Mouse (Mus musculus): Measurements from ENCODE around the gene Hoxa5. TPM values are rescaled to one million over a fixed set of nuclear protein-coding genes. Genes with fewer than 3 reads are reported as not detected.

The Hoxa5 gene
- polyA plus RNA-seq, 1 experiment from 2014 or later, result 1.3 TPM

- H3K27me3 ChIP-seq (ENCODE audit: control insufficient read depth, insufficient read depth, low read length), result peaks cover 90% of the 10 kb centered on the region
- no peak overlapping the region for H3K4me2 ChIP-seq (ENCODE audit: low read depth, low read length)
- no peak for ATAC-seq (replicated peaks; ENCODE audit: extremely low read depth, insufficient read depth, low FRiP score)
- H3K4me3 ChIP-seq (ENCODE audit: low read length), result no peak overlapping the region
- H3K4me1 ChIP-seq (ENCODE audit: control insufficient read depth, insufficient read depth, low read length), result peaks cover 2% of the 10 kb centered on the region; the same call in 1 of the 2 replicates
- H3K9ac ChIP-seq (ENCODE audit: low read length), result no peak overlapping the region
- no peaks in the 10 kb centered on the region for H3K9me3 ChIP-seq (replicated peaks; ENCODE audit: control insufficient read depth, low read length)
- 16% methylated on average over 4 of the region's 4 CpGs for WGBS
- H3K36me3 ChIP-seq (ENCODE audit: control insufficient read depth, insufficient read depth), result no peaks in the 10 kb centered on the region
- peak overlapping the region; percentile 33 for H3K27ac ChIP-seq (ENCODE audit: low read length)
Observed at GRCm38 (mm10) chr6:52171331-52171730, 33.1 kb downstream of the Hoxa5 start.

- H3K27ac ChIP-seq (ENCODE audit: low read length), result peak overlapping the region; percentile 55
- H3K4me1 ChIP-seq (ENCODE audit: control insufficient read depth, insufficient read depth, low read length), result peaks cover 2% of the 10 kb centered on the region; the same call in 1 of the 2 replicates
- 0 out of 2 replicates have a peak overlapping the region, but pooled peaks have one; percentile 5 for H3K4me3 ChIP-seq (ENCODE audit: low read length)
- no peaks in the 10 kb centered on the region for H3K36me3 ChIP-seq (ENCODE audit: control insufficient read depth, insufficient read depth)
- ATAC-seq (replicated peaks; ENCODE audit: extremely low read depth, insufficient read depth, low FRiP score), result peak; percentile 29; the same call in 1 of the 2 replicates
- peak overlapping the region; percentile 53; the same call in 1 of the 2 replicates for H3K4me2 ChIP-seq (ENCODE audit: low read depth, low read length)
- 0 out of 2 replicates have a peak overlapping the region, but pooled peaks have one; percentile 3 for H3K9ac ChIP-seq (ENCODE audit: low read length)
- WGBS, result 16% methylated on average over 5 of the region's 5 CpGs
- peaks cover 89% of the 10 kb centered on the region for H3K27me3 ChIP-seq (ENCODE audit: control insufficient read depth, insufficient read depth, low read length)
- H3K9me3 ChIP-seq (replicated peaks; ENCODE audit: control insufficient read depth, low read length), result no peaks in the 10 kb centered on the region
Observed at GRCm38 (mm10) chr6:52170898-52171223, 33.5 kb downstream of the Hoxa5 start.

- H3K27me3 ChIP-seq (ENCODE audit: control insufficient read depth, insufficient read depth, low read length), result peaks cover 88% of the 10 kb centered on the region
- ATAC-seq (replicated peaks; ENCODE audit: extremely low read depth, insufficient read depth, low FRiP score), result no peak
Observed at GRCm38 (mm10) chr6:52170166-52170897, 34.1 kb downstream of the Hoxa5 start.

GRCm38 (mm10) chr6:52169499-52170165 is 34.8 kb downstream of the Hoxa5 start:
- Histone ChIP-seq H3K4me3 (ENCODE audit: low read length) (no peak overlapping the region), H3K4me2 (ENCODE audit: low read depth, low read length) (peak overlapping the region; percentile 53; the same call in 1 of the 2 replicates), H3K4me1 (ENCODE audit: control insufficient read depth, insufficient read depth, low read length) (peaks cover 2% of the 10 kb centered on the region; the same call in 1 of the 2 replicates), H3K9ac (ENCODE audit: low read length) (no peak overlapping the region), H3K9me3 (replicated peaks; ENCODE audit: control insufficient read depth, low read length) (no peaks in the 10 kb centered on the region), H3K27ac (ENCODE audit: low read length) (peak overlapping the region; percentile 55; the same call in 1 of the 2 replicates), H3K27me3 (ENCODE audit: control insufficient read depth, insufficient read depth, low read length) (peaks cover 83% of the 10 kb centered on the region), H3K36me3 (ENCODE audit: control insufficient read depth, insufficient read depth) (no peaks in the 10 kb centered on the region)
- no peak for ATAC-seq (replicated peaks; ENCODE audit: extremely low read depth, insufficient read depth, low FRiP score)
- WGBS, result 16% methylated on average over 16 of the region's 16 CpGs

More at GRCm38 (mm10) chr6:52170166-52170897, 34.1 kb downstream of the Hoxa5 start:
- Histone ChIP-seq H3K4me2 (ENCODE audit: low read depth, low read length) (peak overlapping the region; percentile 53), H3K9me3 (replicated peaks; ENCODE audit: control insufficient read depth, low read length) (no peaks in the 10 kb centered on the region), H3K9ac (ENCODE audit: low read length) (peak overlapping the region; percentile 34; the same call in 1 of the 2 replicates), H3K4me1 (ENCODE audit: control insufficient read depth, insufficient read depth, low read length) (peaks cover 2% of the 10 kb centered on the region; the same call in 1 of the 2 replicates), H3K4me3 (ENCODE audit: low read length) (0 out of 2 replicates have a peak overlapping the region, but pooled peaks have one; percentile 5), H3K27ac (ENCODE audit: low read length) (peak overlapping the region; percentile 55), H3K36me3 (ENCODE audit: control insufficient read depth, insufficient read depth) (no peaks in the 10 kb centered on the region)
- 9% methylated on average over 40 of the region's 40 CpGs for WGBS

DNA sequence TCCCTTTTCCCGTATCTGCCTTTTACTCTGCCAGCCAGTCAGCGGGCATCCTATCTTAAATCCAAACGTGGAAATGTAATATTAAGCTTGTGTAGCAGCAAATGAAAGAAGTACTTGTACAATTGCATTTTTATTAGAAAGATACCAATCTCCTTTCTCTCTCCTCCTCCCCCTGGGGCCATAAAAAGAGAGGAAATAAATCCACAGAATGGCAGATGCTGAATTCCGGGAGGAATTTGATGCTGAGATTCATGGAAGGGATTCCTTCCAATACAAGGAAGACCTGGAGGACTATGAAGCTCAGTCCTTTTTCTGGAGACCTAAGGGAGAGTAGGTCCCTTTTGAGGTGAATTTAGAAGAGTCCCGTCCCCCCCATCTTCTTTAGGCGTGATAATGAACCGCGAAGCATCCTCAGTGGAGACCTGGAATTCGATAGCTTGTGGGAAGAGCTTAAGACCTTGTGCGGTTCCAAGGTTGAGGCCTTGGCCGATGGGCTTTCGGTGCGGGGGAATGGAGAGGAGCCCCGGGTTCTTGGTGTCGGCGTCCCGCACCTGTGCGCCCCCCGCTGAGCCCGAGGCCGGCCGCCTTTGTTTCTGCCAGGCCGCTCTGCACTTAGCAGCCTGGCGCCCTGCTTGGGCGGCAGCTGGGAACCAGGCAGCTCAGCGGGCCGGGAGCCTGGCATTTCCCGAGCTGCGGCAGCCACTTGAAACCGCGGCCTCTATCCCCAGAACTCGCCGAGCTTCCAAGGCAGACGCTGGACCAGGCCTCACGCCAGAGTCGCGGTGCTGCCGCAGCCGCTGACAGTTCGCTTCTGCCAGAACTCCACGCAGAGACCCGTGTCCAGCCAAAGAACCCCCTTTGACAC is 36.0 kb downstream of the Hoxa5 start:
- no peak for ATAC-seq (replicated peaks; ENCODE audit: extremely low read depth, insufficient read depth, low FRiP score)
- WGBS, result 8% methylated on average over 42 of the region's 42 CpGs
- Histone ChIP-seq H3K27ac (ENCODE audit: low read length) (peak overlapping the region; percentile 37), H3K4me2 (ENCODE audit: low read depth, low read length) (peak overlapping the region; percentile 51), H3K4me3 (ENCODE audit: low read length) (peak overlapping the region; percentile 23), H3K36me3 (ENCODE audit: control insufficient read depth, insufficient read depth) (no peaks in the 10 kb centered on the region), H3K9ac (ENCODE audit: low read length) (peak overlapping the region; percentile 53), H3K4me1 (ENCODE audit: control insufficient read depth, insufficient read depth, low read length) (peaks cover 2% of the 10 kb centered on the region; the same call in 1 of the 2 replicates), H3K9me3 (replicated peaks; ENCODE audit: control insufficient read depth, low read length) (no peaks in the 10 kb centered on the region), H3K27me3 (ENCODE audit: control insufficient read depth, insufficient read depth, low read length) (peaks cover 85% of the 10 kb centered on the region)

- peaks cover 2% of the 10 kb centered on the region; the same call in 1 of the 2 replicates for H3K4me1 ChIP-seq (ENCODE audit: control insufficient read depth, insufficient read depth, low read length)
- H3K4me2 ChIP-seq (ENCODE audit: low read depth, low read length), result peak overlapping the region; percentile 51
Observed at GRCm38 (mm10) chr6:52167736-52168161, 36.6 kb downstream of the Hoxa5 start.

DNA sequence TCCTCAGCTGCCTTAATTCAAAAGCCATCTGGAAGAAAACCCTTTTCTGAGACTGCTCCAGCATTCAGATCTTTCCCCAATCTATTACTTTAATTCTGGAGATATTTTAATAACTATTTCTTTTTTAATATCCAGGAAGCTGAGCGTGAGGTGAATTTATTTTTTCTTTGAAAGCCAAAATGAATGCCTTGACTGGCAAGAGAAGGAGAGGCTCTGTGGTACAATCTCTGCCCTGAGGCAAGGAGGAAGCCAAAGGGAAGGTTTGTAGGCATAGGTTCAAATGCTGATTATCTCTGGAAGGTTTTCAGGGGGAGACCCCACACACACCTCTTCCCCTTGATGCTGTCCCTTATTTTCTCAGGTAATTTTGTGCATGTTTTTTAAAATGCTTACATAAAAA is 37.2 kb downstream of the Hoxa5 start:
- H3K4me3 ChIP-seq (ENCODE audit: low read length), result no peak overlapping the region

More at GRCm38 (mm10) chr6:52167736-52168161, 36.6 kb downstream of the Hoxa5 start:
- WGBS, result 20% methylated on average over 14 of the region's 14 CpGs
- no peak for ATAC-seq (replicated peaks; ENCODE audit: extremely low read depth, insufficient read depth, low FRiP score)
- H3K9me3 ChIP-seq (replicated peaks; ENCODE audit: control insufficient read depth, low read length), result no peaks in the 10 kb centered on the region
- no peaks in the 10 kb centered on the region for H3K36me3 ChIP-seq (ENCODE audit: control insufficient read depth, insufficient read depth)
- H3K27me3 ChIP-seq (ENCODE audit: control insufficient read depth, insufficient read depth, low read length), result peaks cover 84% of the 10 kb centered on the region
- no peak overlapping the region for H3K27ac ChIP-seq (ENCODE audit: low read length)
- peak overlapping the region; percentile 7; the same call in 1 of the 2 replicates for H3K9ac ChIP-seq (ENCODE audit: low read length)
- H3K4me3 ChIP-seq (ENCODE audit: low read length), result peak overlapping the region; percentile 23; the same call in 1 of the 2 replicates

DNA sequence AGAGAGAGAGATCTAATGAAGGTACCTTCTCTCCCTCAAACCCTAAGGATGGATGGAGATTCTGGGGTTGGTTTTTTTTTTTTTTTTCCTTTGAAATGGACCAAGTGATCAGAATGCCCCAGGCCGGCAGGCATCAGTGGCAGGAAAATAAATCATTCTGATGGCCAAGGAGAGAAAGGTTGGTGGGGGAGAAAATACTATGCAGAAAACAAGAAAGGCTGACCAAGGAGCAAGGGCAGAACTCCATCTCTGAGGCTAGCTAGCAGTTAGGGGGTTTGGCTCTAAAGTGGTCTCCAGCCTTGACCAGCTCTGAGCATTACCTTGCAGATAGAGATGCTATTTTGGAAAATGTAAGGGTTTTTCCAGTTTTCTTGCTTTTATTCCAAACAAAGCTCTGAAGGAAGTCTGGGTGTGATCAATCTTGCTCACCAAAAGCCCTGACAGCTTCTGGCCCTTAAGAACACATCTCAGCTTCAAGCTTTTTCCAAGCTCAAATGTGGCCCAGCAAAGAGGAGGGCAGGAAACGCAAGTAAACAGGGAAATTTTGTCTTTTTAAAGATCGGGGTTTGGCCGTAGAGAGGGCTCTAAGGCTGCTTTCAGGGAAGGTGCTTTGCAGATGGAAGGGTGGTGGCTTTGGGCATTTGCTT is 37.8 kb downstream of the Hoxa5 start:
- Histone ChIP-seq H3K36me3 (ENCODE audit: control insufficient read depth, insufficient read depth) (no peaks in the 10 kb centered on the region), H3K9ac (ENCODE audit: low read length) (0 out of 2 replicates have a peak overlapping the region, but pooled peaks have one; percentile 21), H3K27me3 (ENCODE audit: control insufficient read depth, insufficient read depth, low read length) (peaks cover 80% of the 10 kb centered on the region), H3K4me2 (ENCODE audit: low read depth, low read length) (peak overlapping the region; percentile 8; the same call in 1 of the 2 replicates), H3K9me3 (replicated peaks; ENCODE audit: control insufficient read depth, low read length) (no peaks in the 10 kb centered on the region), H3K4me1 (ENCODE audit: control insufficient read depth, insufficient read depth, low read length) (no peaks in the 10 kb centered on the region; the same call in 1 of the 2 replicates), H3K4me3 (ENCODE audit: low read length) (no peak overlapping the region; the same call in 1 of the 2 replicates), H3K27ac (ENCODE audit: low read length) (peak overlapping the region; percentile 10; the same call in 1 of the 2 replicates)
- no peak for ATAC-seq (replicated peaks; ENCODE audit: extremely low read depth, insufficient read depth, low FRiP score)
- WGBS, result 13% methylated on average over 4 of the region's 4 CpGs

More for the DNA sequence above, 37.2 kb downstream of the Hoxa5 start:
- H3K9ac ChIP-seq (ENCODE audit: low read length), result no peak overlapping the region
- peak overlapping the region; percentile 17; the same call in 1 of the 2 replicates for H3K4me2 ChIP-seq (ENCODE audit: low read depth, low read length)
- ATAC-seq (replicated peaks; ENCODE audit: extremely low read depth, insufficient read depth, low FRiP score), result no peak
- H3K36me3 ChIP-seq (ENCODE audit: control insufficient read depth, insufficient read depth), result no peaks in the 10 kb centered on the region
- no peaks in the 10 kb centered on the region for H3K9me3 ChIP-seq (replicated peaks; ENCODE audit: control insufficient read depth, low read length)
- 41% methylated on average over 1 of the region's 1 CpGs for WGBS
- no peak overlapping the region for H3K27ac ChIP-seq (ENCODE audit: low read length)
- no peaks in the 10 kb centered on the region; the same call in 1 of the 2 replicates for H3K4me1 ChIP-seq (ENCODE audit: control insufficient read depth, insufficient read depth, low read length)
- peaks cover 82% of the 10 kb centered on the region for H3K27me3 ChIP-seq (ENCODE audit: control insufficient read depth, insufficient read depth, low read length)
